Mouse (Mus musculus) ovary, postnatal 14 days (tissue): ENCODE data around the gene Vmn1r81.

Experiments
- DNase-seq: peaks from one replicate; pipeline ENCODE4 v3.0.0; 2022; ENCODE audit warnings: low spot score

Vmn1r81 gene

GRCm38 (mm10) chr7:12268169-12268568 is at the start of gene Vmn1r81:
Gene Vmn1r81 (minus strand): TSS chr7:12268269.
- DNase-seq: no peak

DNA sequence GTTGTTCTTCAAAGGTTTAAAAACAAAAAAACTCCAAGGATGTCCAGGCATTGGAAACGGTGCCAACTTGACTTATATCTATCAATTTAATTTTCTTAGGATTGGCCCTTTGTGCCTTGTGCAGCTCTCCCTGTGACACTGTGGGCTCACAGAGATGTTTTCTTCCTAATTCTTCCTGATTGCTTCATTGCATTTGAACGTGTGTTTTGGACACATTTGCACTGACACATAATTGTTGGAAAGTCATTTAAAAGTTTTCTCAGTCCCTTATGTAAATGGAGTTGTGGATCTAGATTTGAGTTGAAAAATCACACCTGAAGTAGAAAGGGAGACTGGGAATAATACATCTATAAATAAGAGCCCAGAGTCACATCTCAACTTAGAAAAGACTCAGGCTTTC is 32.1 kb upstream of the Vmn1r81 start, which contains the start of gene Vmn1r82:
Vmn1r82 (plus strand) TSS at position 301 of the 400 bp plus-strand sequence.
- no peak for DNase-seq

DNA sequence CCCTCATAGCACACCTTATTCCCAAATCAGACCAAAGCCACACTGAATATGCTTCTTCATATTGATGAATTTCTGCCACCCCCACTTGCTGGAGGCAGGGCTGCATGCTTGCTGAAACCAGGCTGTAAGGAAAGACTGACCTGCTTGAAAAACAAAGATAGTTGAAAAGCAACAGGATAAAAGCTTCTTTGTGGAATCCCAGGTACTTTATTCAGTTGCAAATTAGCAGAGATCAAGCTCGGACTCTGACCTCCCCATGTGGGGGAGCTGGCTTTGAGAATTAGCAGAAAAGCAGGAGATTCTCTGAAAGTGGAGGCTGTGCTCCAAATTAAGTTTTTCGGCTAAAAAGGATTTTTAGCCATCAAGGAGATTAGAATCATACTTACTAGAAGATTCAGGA is 63.9 kb downstream of the Vmn1r81 start:
- no peak for DNase-seq
